Mouse (Mus musculus): Measurements from ENCODE around the gene Uck2. TPM values are rescaled to one million over a fixed set of nuclear protein-coding genes. Genes with fewer than 3 reads are reported as not detected.

Uck2 gene
- polyA plus RNA-seq, 1 experiment from 2014 or later = 87.5 TPM

DNA sequence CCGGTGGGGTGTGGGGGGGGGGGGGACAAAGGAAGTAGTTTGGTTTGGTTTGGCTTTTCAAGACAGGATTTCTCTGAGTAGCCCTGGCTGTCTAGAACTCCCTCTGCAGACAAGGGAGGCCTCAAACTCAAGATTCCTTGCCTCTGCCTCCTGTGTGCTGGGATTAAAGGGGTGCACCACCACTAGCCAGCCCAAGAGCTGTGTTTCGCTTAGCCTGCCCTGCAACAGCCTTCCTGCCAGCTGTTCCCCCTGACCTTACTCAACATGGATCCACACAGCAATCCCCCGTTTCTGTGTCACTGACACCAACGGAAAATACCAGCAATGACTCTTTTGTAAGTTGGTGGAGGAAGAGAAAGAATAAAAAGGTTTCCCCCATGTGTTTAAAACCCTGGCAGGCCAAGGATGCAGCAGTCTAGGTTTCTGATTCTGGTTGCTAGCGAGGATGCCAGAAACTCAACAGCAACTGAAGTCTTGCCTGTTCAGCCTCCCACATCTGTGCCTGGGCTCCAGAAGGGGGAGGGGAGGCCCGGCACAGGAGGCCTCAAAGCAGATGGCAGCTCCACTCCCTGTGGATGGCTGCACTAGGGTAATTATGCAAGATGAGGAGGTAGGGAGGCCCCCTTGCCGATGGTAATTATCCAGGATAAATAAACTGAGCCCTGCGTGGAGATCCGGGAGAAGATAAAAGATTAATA lies 103.1 kb downstream of the Uck2 start:
- H3K27ac ChIP-seq = no peak overlapping the region
- no peak overlapping the region for H3K9ac ChIP-seq
- 17% methylated on average over 9 of the region's 9 CpGs for WGBS
- peak; percentile 87 for ATAC-seq (replicated peaks; ENCODE audit: low FRiP score)
- peaks cover 16% of the 10 kb centered on the region for H3K4me1 ChIP-seq
- no peaks in the 10 kb centered on the region for H3K27me3 ChIP-seq
- H3K4me3 ChIP-seq (replicated peaks) = no peak overlapping the region
- no peaks in the 10 kb centered on the region for H3K36me3 ChIP-seq
- no peak overlapping the region for H3K4me2 ChIP-seq
- no peaks in the 10 kb centered on the region for H3K9me3 ChIP-seq (replicated peaks)

Small RNA genes lying within 50 kb of the gene (microRNA-seq; reads per million reads assigned to microRNA genes)
- not detected for gene Mir6347

Other genes with a start within 250 kb of the Uck2 start
- 98.1 and 106 TPM in 2 replicates for gene Tmco1, start 23.1 kb upstream of the Uck2 start, polyA plus RNA-seq (2015; fragmentation: Nextera tagmentation; extraction: Ambion mirVana)
- 51.0 and 56.6 TPM in 2 replicates for gene Aldh9a1, start 64.7 kb upstream of the Uck2 start, polyA plus RNA-seq (2015; fragmentation: Nextera tagmentation; extraction: Ambion mirVana)
- gene Mgst3, start 108.5 kb upstream of the Uck2 start, polyA plus RNA-seq (2015; fragmentation: Nextera tagmentation; extraction: Ambion mirVana) = 45.8 and 47.9 TPM in 2 replicates
- gene Lrrc52, start 181.5 kb upstream of the Uck2 start, polyA plus RNA-seq (2015; fragmentation: Nextera tagmentation; extraction: Ambion mirVana) = not detected in 2 replicates